Mouse (Mus musculus) 3T3-L1 (cell line): ENCODE measurements around the gene Xdh.
A peak's percentile ranks its signal among the peaks of the same experiment; 100 is the strongest.

Experiments
- DNase-seq: peaks from one replicate; pipeline ENCODE4 v3.0.0-alpha.2; 2015; ENCODE audit warnings: low read depth, low spot score

Xdh gene

GRCm38 (mm10) chr17:73942268-73942962, 7.6 kb downstream of the Xdh start:
- peak; percentile 75 for DNase-seq

GRCm38 (mm10) chr17:73941816-73942215, 8.2 kb downstream of the Xdh start:
- DNase-seq, result peak; percentile 97

GRCm38 (mm10) chr17:73937073-73937472, 12.9 kb downstream of the Xdh start:
- DNase-seq, result no peak

- DNase-seq, result peak; percentile 39
Measured at GRCm38 (mm10) chr17:73935163-73935562, 14.8 kb downstream of the Xdh start.

- no peak for DNase-seq
Measured at GRCm38 (mm10) chr17:73934281-73934680, 15.7 kb downstream of the Xdh start.

GRCm38 (mm10) chr17:73933616-73934015, 16.4 kb downstream of the Xdh start:
- DNase-seq, result peak; percentile 38

- DNase-seq, result no peak
Measured at GRCm38 (mm10) chr17:73932497-73933059, 17.4 kb downstream of the Xdh start.

GRCm38 (mm10) chr17:73919520-73919919, 30.5 kb downstream of the Xdh start:
- no peak for DNase-seq

- DNase-seq, result peak; percentile 39
Measured at GRCm38 (mm10) chr17:73918944-73919381, 31.0 kb downstream of the Xdh start.

GRCm38 (mm10) chr17:73918138-73918537, 31.9 kb downstream of the Xdh start:
- DNase-seq, result no peak

GRCm38 (mm10) chr17:73917713-73918112, 32.3 kb downstream of the Xdh start:
- DNase-seq, result peak; percentile 49

- no peak for DNase-seq
Measured at GRCm38 (mm10) chr17:73914730-73915129, 35.3 kb downstream of the Xdh start.

- DNase-seq, result no peak
Measured at GRCm38 (mm10) chr17:73906076-73906475, 43.9 kb downstream of the Xdh start.

- no peak for DNase-seq
Measured at GRCm38 (mm10) chr17:73905043-73905750, 44.8 kb downstream of the Xdh start.

- no peak for DNase-seq
Measured at GRCm38 (mm10) chr17:73903121-73903520, 46.9 kb downstream of the Xdh start.

GRCm38 (mm10) chr17:73902234-73902636, 47.8 kb downstream of the Xdh start:
- no peak for DNase-seq

GRCm38 (mm10) chr17:73894399-73894798, 55.6 kb downstream of the Xdh start:
- no peak for DNase-seq

- DNase-seq, result no peak
Measured at GRCm38 (mm10) chr17:73893822-73894221, 56.2 kb downstream of the Xdh start.

GRCm38 (mm10) chr17:73893207-73893606, 56.8 kb downstream of the Xdh start:
- DNase-seq, result no peak

GRCm38 (mm10) chr17:73891590-73891989, 58.4 kb downstream of the Xdh start:
- DNase-seq, result peak; percentile 69

- no peak for DNase-seq
Measured at GRCm38 (mm10) chr17:73886071-73886785, 63.8 kb downstream of the Xdh start.

- no peak for DNase-seq
Measured at GRCm38 (mm10) chr17:73883332-73883731, 66.7 kb downstream of the Xdh start.
